29 mouse cellular contexts compared by ENCODE assay signal in genomic region chrX:50753459-50753858, GRCm38 (mm10).
"Had no signal": no experiment of that assay in that cellular context is flagged by ENCODE, and none has a peak within 500 bp of the region (broad histone marks: within the 10 kb centered on the region; RNA-seq: fewer than 3 reads in every experiment).

No protein-coding gene starts in this region.

- DNase-seq: gastrocnemius, postnatal 14 days; gastrocnemius, postnatal 36 days; heart, adult 11 months; heart, adult 2 months; heart, postnatal 14 days; heart, postnatal 4 days; kidney, adult 18-20 months; kidney, adult 8-10 months; kidney, postnatal 14 days; kidney, postnatal 36 days; layer of hippocampus, adult 9-11 months; layer of hippocampus, postnatal 36 days; left cerebral cortex, postnatal 4 days; lung, adult 18-20 months had no signal

- H3K36me3 ChIP-seq: heart, embryonic 13.5 days; heart, embryonic 15.5 days; hindbrain, embryonic 10.5 days; hindbrain, embryonic 12.5 days; intestine, embryonic 15.5 days; limb, embryonic 13.5 days; limb, embryonic 15.5 days; liver, embryonic 12.5 days had no signal

- H3K9ac ChIP-seq: heart, embryonic 13.5 days; heart, embryonic 15.5 days; hindbrain, embryonic 12.5 days; hindbrain, embryonic 14.5 days; intestine, embryonic 15.5 days; limb, embryonic 13.5 days; limb, embryonic 15.5 days; liver, embryonic 12.5 days; liver, embryonic 14.5 days had no signal

- ATAC-seq: hindbrain, embryonic 16.5 days; inflammation-experienced regulatory T-cells, adult 6 months; intestine, embryonic 15.5 days; intestine, postnatal 0 days; liver, embryonic 12.5 days had no signal

- H3K4me3 ChIP-seq: heart, adult 2 months; heart, embryonic 13.5 days; heart, embryonic 15.5 days; hindbrain, embryonic 10.5 days; hindbrain, embryonic 12.5 days; intestine, embryonic 15.5 days; limb, embryonic 13.5 days; limb, embryonic 15.5 days; liver, embryonic 12.5 days had no signal

- H3K27me3 ChIP-seq: heart, embryonic 13.5 days; heart, embryonic 15.5 days; hindbrain, embryonic 12.5 days; intestine, embryonic 15.5 days; limb, embryonic 13.5 days; limb, embryonic 15.5 days; liver, embryonic 12.5 days had no signal

- H3K9me3 ChIP-seq: heart, embryonic 13.5 days; heart, embryonic 15.5 days; hindbrain, embryonic 10.5 days; hindbrain, embryonic 12.5 days; intestine, embryonic 15.5 days; limb, embryonic 13.5 days; limb, embryonic 15.5 days; liver, embryonic 12.5 days had no signal

- H3K4me2 ChIP-seq: heart, embryonic 11.5 days; heart, embryonic 13.5 days; heart, embryonic 15.5 days; hindbrain, embryonic 12.5 days; hindbrain, embryonic 14.5 days; intestine, embryonic 15.5 days; limb, embryonic 13.5 days; limb, embryonic 15.5 days; liver, embryonic 12.5 days had no signal

- H3K27ac ChIP-seq: heart, adult 2 months; heart, embryonic 13.5 days; heart, embryonic 15.5 days; hindbrain, embryonic 10.5 days; hindbrain, embryonic 12.5 days; hindbrain, embryonic 14.5 days; intestine, embryonic 15.5 days; kidney, postnatal 0 days; limb, embryonic 13.5 days; limb, embryonic 15.5 days; liver, embryonic 12.5 days; liver, embryonic 14.5 days had no signal

- H3K4me1 ChIP-seq: heart, embryonic 13.5 days; heart, embryonic 15.5 days; hindbrain, embryonic 10.5 days; hindbrain, embryonic 12.5 days; intestine, embryonic 15.5 days; limb, embryonic 13.5 days; limb, embryonic 15.5 days; liver, embryonic 12.5 days had no signal
